Mouse (Mus musculus): ENCODE measurements at regions not wholly inside any gene's neighbourhood (a gene's known extent, or its start where the extent isn't known, plus 50 kb on each side); places are given as distances from the start of the nearest gene placed in this dataset.
"Not testable (repeated sequence)": the region's sequence is repeated elsewhere in the genome, so short reads cannot be mapped to it uniquely, and the experiment has no call there.

GRCm38 (mm10) chr4:55689479-55689878, 157.2 kb upstream of the Klf4 start:
- DNase-seq: no peak

- DNase-seq: no peak
Observed at GRCm38 (mm10) chr4:55686771-55687170, 154.5 kb upstream of the Klf4 start.

- DNase-seq: peak; percentile 17 to 19
Observed at GRCm38 (mm10) chr4:55672288-55672687, 140.0 kb upstream of the Klf4 start.

- no peak for DNase-seq
Observed at GRCm38 (mm10) chr4:55670258-55670657, 138.0 kb upstream of the Klf4 start.

GRCm38 (mm10) chr4:55664822-55665221, 132.6 kb upstream of the Klf4 start:
- no peak for DNase-seq

- no peak for DNase-seq
Observed at GRCm38 (mm10) chr4:55663856-55664255, 131.6 kb upstream of the Klf4 start.

GRCm38 (mm10) chr4:55662041-55662440, 129.8 kb upstream of the Klf4 start:
- no peak for DNase-seq

GRCm38 (mm10) chr4:55658904-55659303, 126.6 kb upstream of the Klf4 start:
- no peak for DNase-seq

GRCm38 (mm10) chr4:55655329-55655728, 123.1 kb upstream of the Klf4 start:
- DNase-seq: no peak

- DNase-seq: no peak
Observed at GRCm38 (mm10) chr4:55652628-55653027, 120.4 kb upstream of the Klf4 start.

- peak in 1 of 2 experiments; percentile 25 for DNase-seq
Observed at GRCm38 (mm10) chr4:55651811-55652410, 119.6 kb upstream of the Klf4 start.

GRCm38 (mm10) chr4:55651051-55651763, 118.9 kb upstream of the Klf4 start:
- DNase-seq: peak; percentile 86 to 89

GRCm38 (mm10) chr4:55650186-55650585, 117.9 kb upstream of the Klf4 start:
- peak in 1 of 2 experiments; percentile 12 for DNase-seq

- DNase-seq: no peak
Observed at GRCm38 (mm10) chr4:55648376-55648775, 116.1 kb upstream of the Klf4 start.

- no peak for DNase-seq
Observed at GRCm38 (mm10) chr4:55645432-55645831, 113.2 kb upstream of the Klf4 start.

GRCm38 (mm10) chr4:55644895-55645294, 112.6 kb upstream of the Klf4 start:
- DNase-seq: no peak

- DNase-seq: peak in 1 of 2 experiments; percentile 27
Observed at GRCm38 (mm10) chr4:55634946-55635511, 102.8 kb upstream of the Klf4 start.

GRCm38 (mm10) chr4:55631157-55631556, 98.9 kb upstream of the Klf4 start:
- no peak for DNase-seq

GRCm38 (mm10) chr4:55630215-55630614, 97.9 kb upstream of the Klf4 start:
- not testable (repeated sequence) for DNase-seq

- no peak for DNase-seq
Observed at GRCm38 (mm10) chr4:55624779-55625178, 92.5 kb upstream of the Klf4 start.

- DNase-seq: peak; percentile 38 to 51
Observed at GRCm38 (mm10) chr4:55623151-55623760, 91.0 kb upstream of the Klf4 start.

- DNase-seq: peak; percentile 21
Observed at GRCm38 (mm10) chr4:55622651-55623050, 90.4 kb upstream of the Klf4 start.

GRCm38 (mm10) chr4:55619891-55620290, 87.6 kb upstream of the Klf4 start:
- peak; percentile 15 to 16 for DNase-seq

Measured in adrenal gland, postnatal 36 days (tissue).